8 mouse cellular contexts compared by ENCODE assay signal in the genomic region with DNA sequence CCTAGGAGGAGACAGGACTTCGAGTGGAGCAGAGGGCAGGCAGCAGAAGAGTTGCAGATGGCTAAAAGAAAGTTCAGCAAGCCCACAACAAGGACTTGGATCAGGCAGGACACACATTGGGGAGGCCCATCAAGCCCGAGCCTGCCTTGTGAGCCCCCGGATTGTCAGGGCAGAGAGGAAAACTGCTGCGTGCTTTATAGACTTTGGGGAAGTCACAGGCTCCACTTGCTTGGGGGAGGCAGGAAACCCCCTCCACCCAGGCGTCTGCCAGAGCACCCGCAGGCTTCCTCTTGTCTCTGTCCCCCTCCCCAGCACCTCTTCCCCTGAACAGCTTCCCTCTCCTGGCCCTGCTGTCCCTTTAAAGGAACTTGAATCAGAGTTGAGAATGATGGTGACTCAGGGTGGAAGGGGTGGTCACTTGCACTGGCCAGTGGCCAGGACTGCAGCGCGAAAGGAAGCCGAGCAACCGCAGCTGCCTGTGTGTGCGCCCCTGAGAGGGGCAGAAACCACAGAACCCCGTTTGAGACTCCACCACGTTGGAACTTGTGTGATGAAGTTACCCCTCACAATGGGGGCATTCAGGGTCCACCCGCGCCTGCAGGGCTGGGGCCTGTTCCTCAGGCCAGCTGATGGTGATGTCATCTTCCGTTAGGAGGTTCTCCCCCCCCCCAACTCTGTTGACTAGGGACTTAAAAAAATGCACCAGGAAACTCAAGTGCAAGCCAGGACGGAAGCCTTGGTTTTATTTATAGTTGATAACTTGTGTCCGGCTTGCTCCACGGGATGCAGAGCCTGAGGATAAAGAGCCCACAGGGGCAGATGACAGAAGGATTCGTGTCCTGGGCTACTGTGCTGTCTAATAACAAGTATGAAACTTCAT.
DNase-seq lines count a peak whose midpoint lies in the region; ATAC-seq lines count a peak whose summit lies in the region.

No protein-coding gene starts in this region.

- H3K36me3 ChIP-seq in hindbrain, embryonic 13.5 days = no peaks in the 10 kb centered on the region

- peak; percentile 64 to 71 for DNase-seq in B cell, adult 2 months
- DNase-seq in adrenal gland, postnatal 14 days = peak; percentile 87
- peak; percentile 66 for DNase-seq in gastrocnemius, adult 18-20 months (ENCODE audit: low spot score)
- DNase-seq in layer of hippocampus, postnatal 14 days (ENCODE audit: low spot score in 2 of 2) = peak; percentile 74
- DNase-seq in lung, postnatal 10 days = peak; percentile 90
- peak; percentile 22 to 56 for DNase-seq in right cerebral cortex, adult 2 months (ENCODE audit: low spot score in 2 of 2)
- DNase-seq in urinary bladder, adult 2 months (ENCODE audit: low spot score) = peak; percentile 67

- no peak overlapping the region for H3K9ac ChIP-seq in hindbrain, embryonic 13.5 days

- H3K4me2 ChIP-seq in hindbrain, embryonic 13.5 days = no peak overlapping the region

- ATAC-seq in hindbrain, embryonic 13.5 days (ENCODE audit: low FRiP score) = no peak

- no peak overlapping the region for H3K4me3 ChIP-seq in hindbrain, embryonic 13.5 days

- peaks cover 11% of the 10 kb centered on the region; the same call in 1 of the 2 replicates for H3K4me1 ChIP-seq in hindbrain, embryonic 13.5 days (replicated peaks)

- H3K9me3 ChIP-seq in hindbrain, embryonic 13.5 days = no peaks in the 10 kb centered on the region

- peaks cover 7% of the 10 kb centered on the region; the same call in 1 of the 2 replicates for H3K27me3 ChIP-seq in hindbrain, embryonic 13.5 days

- H3K27ac ChIP-seq in hindbrain, embryonic 13.5 days = peak overlapping the region; percentile 70

- 51% methylated on average over 20 of the region's 20 CpGs for WGBS in hindbrain, embryonic 13.5 days

Comparison
In these comparisons a context has a peak if more than half of its experiments do, and no peak if none do; other contexts are left out.
1. DNase-seq: peak in every context shown above with its lines; median percentile 90 in lung, postnatal 10 days; 87 in adrenal gland, postnatal 14 days; 74 in layer of hippocampus, postnatal 14 days; 68 in B cell, adult 2 months; 67 in urinary bladder, adult 2 months; 66 in gastrocnemius, adult 18-20 months; 39 in right cerebral cortex, adult 2 months.